Mouse (Mus musculus): ENCODE results near the gene C130050O18Rik.

C130050O18Rik gene

DNA sequence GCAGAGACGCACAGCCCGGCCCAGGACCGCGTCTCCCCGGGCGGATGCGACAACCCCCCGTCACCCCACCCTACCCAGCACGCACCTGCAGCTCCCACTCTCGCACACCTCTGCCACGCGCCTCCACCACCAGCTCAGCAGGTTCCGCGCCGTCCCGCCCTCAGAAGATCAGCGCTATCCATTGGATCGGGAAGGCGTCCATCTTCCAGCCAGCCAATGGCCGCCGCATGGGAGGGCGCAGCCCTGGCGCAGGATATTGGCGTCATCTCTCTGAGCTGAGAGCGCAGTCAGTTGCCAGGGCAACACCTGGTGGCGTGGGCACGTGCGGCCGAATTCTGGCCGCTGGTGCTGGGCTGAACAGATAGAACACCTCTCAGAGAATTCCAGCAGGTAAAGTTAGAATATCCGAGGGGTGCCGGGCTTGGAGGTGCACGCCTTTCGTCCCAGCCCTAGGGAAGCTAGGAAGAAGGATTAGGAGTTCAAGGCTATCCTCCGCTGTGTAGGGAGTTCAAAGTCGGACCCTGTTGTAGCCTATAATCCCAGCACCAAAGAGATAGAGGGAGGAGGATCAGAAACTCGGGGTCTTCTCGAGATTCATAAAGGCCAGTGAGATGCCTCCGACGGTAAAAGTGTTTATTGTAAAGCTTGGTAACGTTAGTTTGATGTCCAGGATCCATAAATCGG lies 55.4 kb downstream of the C130050O18Rik start, which contains the start of gene 3110082I17Rik:
3110082I17Rik (minus strand) TSS at position 144 of the 684 bp plus-strand sequence.
- DNase-seq (ENCODE audit: low spot score) = peak; percentile 98

DNA sequence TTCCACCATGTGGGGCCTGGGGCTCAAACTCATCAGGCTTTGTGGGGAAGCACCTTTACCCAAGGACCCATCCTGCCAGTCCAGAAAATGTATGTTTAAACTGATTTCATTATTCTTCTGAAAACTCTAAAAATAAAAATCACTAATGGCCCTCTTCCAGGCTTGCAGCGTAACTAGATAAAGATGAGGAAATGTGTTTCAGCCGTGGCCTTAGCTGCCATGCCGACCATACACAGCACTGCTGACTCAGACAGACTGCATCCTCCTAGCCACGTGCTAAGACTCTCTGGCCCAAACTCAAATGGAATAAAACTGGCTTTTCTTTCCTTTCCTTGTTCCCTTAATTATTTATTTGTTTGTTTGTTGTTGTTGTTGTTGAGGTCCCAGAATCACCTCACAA lies 59.8 kb downstream of the C130050O18Rik start:
- no peak for DNase-seq (ENCODE audit: low spot score)
